Mouse (Mus musculus) thymus, postnatal 10 days (tissue): ENCODE measurements at regions not wholly inside any gene's neighbourhood (a gene's known extent, or its start where the extent isn't known, plus 50 kb on each side); places are given as distances from the start of the nearest gene placed in this dataset.

Experiments
- DNase-seq, 2 experiments: peaks; one replicate each; pipeline ENCODE4 v3.0.0; 2021; ENCODE audit warnings: low spot score in 2 of 2

GRCm38 (mm10) chr10:21724999-21725398 is 132.1 kb downstream of the 1700020N01Rik start:
- no peak for DNase-seq

GRCm38 (mm10) chr10:21740256-21740655 is 141.7 kb upstream of the Sgk1 start:
- DNase-seq: no peak

DNA sequence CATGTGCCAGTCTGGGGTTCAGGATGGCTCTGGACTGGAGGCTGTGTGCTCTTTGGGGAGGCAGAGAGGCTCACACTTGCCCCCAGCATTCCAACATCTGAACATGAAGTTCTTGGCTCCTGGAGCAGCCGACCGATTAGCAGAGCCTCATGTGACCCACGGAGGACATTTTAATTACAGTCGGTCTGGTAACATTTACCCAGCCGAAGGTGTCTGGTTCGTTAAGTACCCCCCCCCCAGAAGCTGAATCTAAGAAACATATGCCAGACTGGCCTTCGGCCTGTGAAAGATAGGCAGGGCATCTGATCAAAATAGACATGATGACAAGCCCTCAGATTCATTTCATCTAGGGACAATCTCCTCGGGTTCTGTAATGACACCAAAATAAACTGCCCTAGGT is 140.4 kb upstream of the Sgk1 start:
- DNase-seq: no peak

DNA sequence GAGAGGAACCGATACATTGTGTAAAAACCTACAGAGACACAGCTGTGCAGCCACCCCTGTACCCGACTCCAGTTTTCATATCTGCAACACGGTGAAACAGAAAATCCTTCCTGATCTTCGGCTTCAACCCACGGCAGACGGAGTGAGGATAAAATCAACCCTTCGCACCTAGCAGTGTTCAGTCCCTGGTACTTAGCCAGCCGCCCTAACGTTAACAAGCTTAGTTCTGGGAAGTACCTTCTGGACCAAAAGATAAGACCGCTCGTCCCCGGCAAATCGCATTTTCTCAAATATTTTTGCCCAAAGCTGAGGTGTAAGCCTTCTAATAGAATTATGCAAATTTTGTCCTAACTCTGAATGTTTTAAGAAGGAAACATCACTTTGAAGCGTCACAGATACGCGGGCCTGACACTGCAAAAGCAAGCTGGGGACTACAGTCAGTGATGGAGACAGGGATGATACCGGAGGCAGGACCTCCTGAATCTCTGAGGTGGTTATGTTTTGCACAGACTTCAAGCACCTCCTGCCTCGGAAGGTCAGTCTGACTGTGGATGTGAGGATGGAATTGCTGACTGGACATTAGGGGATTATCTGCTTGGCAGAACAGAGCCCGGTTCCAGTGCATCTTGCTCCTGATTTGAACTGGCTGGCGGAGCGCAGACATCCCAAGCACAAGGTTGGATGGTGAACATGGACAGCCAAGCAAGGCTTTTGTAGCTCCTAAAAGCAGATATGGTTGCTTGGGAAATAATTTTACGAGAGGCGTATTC is 139.8 kb upstream of the Sgk1 start:
- DNase-seq: no peak

DNA sequence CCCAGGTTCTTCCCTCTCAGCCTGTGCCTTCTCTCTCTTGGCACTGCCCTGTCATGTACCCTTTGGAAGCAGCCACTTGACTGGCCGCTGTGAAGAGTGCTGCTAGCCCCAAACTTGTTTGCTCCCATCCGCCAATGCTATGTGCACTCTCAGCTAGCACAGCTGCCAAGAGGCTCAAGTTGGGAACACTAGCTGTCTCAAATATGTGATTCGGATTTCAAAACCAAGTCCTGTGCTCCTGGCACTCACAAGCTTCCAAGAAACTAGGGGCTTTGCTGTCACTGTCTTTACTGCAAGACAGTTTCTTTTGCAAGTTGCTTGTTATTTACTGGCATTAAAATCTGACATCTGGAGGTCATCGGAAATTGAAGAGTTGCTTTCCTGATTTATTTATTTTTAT is 138.6 kb upstream of the Sgk1 start:
- DNase-seq: no peak

DNA sequence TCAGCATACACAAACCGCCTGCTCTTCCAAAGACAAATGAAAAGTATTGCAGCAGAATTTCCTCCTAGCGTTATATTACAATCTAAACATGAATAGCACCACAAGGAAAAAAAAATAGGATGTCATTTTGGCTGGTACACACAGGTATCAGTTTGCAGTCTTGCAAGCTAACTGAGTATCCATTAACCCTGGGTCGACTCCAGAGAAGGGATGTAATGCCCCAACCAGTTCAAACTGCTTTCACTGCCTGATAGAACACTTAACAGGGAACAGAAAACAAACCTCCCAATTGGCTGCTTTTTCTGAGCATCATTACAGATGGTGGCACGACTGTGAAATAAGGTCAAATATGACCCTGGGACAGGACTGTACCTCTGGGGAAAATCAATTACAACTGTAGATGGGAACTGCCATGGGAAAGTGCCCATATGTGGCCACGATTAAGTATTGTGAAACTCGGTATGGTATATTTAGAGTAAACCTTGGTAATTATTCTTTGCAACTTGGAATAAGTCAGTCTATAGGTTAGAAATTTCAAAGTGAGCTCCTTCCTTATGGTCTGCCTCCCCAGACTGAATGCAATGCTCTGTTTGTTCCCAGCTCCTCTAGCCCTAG is 137.5 kb upstream of the Sgk1 start:
- DNase-seq: no peak

- no peak for DNase-seq
Observed at GRCm38 (mm10) chr10:21745940-21746487, 136.0 kb upstream of the Sgk1 start.

DNA sequence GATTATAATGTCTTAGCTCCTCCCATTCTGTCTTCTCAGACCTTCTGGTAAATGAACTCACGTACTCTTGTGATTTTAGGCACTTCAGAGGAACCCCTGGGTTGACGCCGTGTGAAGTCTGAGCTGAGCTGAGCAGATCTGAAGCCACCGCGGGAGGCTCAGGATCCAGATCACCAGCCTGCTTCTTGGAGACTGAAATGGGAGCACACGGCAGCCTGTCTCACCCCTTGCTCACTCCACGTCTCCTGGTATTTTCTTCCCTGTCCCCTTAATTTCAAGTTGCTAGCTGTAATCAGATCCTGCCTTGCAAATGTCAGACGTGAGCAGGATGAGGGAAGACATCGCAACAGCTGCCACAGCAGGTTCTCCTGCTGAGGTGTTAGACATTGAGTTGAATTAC is 135.3 kb upstream of the Sgk1 start:
- DNase-seq: no peak

DNA sequence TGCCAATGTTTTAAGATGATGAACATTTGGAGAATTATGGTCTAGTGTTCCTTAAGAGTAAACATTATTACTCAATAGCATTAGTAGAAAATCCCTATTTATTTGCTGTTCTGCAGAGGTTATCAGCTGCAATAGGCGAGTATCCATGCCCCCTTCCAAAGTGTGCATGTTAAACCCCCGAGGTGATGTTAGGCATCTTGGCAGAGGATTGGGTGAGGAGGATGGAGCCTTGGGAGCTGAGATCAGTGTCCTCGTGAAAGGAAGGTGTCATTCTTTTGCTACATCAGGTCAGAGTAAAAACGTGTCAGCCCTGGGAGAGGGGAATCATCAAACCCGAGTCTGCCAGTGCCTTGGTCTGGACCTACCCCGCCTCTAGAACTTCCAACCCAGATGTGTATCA is 130.7 kb upstream of the Sgk1 start:
- DNase-seq: no peak

DNA sequence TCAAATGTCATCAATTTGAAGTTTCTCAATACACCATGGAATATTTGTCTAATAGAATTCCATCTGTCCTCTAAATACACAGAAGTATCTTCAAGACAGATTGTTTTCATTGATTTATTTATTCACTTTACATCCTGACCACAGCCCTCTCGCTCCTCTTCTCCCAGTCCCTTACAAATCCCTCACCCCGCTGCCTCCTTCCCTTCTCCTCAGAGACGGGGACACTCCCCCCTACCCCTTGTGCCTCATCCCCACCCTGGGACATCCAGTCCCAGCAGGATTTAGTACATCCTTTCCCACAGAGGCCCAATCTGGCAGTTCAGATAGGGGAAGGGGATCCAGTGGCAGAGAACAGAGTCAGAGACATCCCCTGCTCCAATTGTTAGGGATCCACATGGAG is 129.6 kb upstream of the Sgk1 start:
- no peak for DNase-seq

GRCm38 (mm10) chr10:21754763-21755548 is 127.0 kb upstream of the Sgk1 start:
- no peak for DNase-seq

- no peak for DNase-seq
Observed at GRCm38 (mm10) chr10:21755717-21756116, 126.3 kb upstream of the Sgk1 start.

GRCm38 (mm10) chr10:21756811-21757210 is 125.2 kb upstream of the Sgk1 start:
- DNase-seq: no peak

DNA sequence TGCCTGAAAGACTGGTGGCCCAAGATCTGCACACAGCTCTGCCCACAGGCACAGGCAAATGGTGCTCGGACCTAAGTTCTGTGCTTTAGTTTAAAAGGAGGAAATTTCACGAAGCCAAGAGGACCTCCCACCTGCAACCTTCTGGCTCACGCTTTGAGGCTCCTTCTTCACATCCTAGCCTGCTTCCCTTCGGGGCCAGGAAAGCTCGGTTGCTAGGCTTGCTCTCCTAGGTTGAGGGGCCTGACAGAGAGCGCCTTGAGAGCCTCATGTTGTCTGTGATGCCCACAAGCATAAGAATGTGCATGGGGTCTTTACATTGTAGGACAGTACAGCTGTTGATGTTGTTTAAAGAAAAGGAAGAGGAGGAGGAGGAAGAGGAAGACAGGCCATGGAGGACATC is 123.9 kb upstream of the Sgk1 start:
- DNase-seq: no peak

- no peak for DNase-seq
Observed at GRCm38 (mm10) chr10:21762516-21762915, 119.5 kb upstream of the Sgk1 start.

- DNase-seq: no peak
Observed at GRCm38 (mm10) chr10:21763017-21763964, 118.7 kb upstream of the Sgk1 start.

DNA sequence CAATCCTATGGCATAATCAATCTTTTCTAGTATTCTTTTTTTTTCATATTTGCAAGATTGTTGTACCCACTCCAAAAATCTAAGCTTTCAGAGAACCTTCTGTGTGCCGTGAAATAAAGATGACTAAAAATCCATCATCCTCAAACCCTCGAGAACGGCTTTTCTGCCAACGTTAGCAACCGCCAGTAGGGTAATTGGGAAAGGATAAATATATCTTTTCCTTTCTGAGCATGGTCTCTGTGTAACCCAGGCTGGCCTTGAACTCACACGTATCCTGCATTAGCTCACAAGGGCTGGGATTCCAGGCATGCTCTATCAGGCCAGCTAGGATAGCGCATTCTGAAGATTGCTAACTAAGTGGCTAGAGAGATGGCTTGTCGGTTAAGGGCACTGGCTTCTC is 117.9 kb upstream of the Sgk1 start:
- no peak for DNase-seq

- DNase-seq: no peak
Observed at GRCm38 (mm10) chr10:21764891-21765290, 117.1 kb upstream of the Sgk1 start.

- DNase-seq: no peak
Observed at GRCm38 (mm10) chr10:21773548-21773947, 108.4 kb upstream of the Sgk1 start.

GRCm38 (mm10) chr10:21775441-21775840 is 106.5 kb upstream of the Sgk1 start:
- no peak for DNase-seq
